Mouse (Mus musculus): ENCODE measurements around the gene Rab17. TPM values are rescaled to one million over a fixed set of nuclear protein-coding genes. Genes with fewer than 3 reads are reported as not detected.
A peak's percentile ranks its signal among the peaks of the same experiment; 100 is the strongest.

Rab17 gene
- total RNA-seq, 2 experiments from 2014 or later: 0.59 TPM; not detected in 1

DNA sequence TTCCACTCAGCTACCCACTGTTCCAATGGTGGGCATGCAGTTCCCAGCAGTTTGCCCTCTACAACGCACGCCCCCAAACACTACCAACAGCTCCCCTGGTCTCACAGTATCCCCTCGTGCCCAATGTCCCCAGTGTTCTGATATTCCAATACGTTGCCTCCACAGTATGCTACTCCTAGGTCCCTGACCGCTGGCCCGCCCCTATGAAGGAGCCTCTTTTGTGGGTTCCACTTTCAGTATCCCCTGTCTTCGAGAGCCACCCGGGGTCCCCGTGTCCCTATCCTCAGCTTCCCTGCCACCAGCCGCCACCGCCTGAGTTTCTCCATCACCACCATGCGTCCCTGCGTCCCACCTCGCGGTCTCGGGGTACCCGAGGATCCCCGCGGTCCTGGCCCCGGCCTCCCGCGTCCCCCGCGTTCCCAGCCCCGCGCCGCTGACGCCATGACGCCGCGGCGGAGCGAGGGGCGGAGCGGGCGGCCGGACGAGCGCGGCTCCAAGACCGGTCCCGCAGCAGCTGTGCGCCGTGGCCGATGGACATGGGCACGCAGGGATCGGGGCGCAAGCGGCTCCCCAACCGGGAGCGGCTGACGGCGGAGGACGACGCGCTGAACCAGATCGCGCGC lies 28.9 kb upstream of the Rab17 start, which contains the start of gene Lrrfip1:
TSS of gene Lrrfip1 (plus strand) at position 470 of the 623 bp plus-strand sequence.
- DNase-seq (ENCODE audit: low spot score in 2 of 2): peak in 1 of 2 experiments; percentile 60
- intact Hi-C loops (cut with DNase I): no loop called here

DNA sequence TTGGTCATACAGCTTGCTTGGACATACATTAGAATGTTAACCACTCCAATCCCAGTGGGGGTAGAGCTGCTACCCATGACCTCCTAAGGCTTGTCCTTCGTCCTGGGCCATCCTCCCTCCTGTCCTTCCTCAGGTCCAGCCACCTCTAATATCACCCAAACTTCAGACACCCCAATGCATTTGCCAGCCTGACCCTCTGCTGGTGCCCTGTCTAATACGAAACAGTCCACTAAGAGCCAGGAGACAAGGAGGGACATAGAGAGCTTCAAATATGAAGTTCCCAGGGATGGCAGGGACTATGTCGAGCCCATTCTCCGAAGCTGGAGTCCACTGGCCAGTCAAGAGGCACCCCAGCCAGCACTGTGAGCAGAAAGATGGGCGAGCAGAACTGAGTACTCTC lies 28.2 kb upstream of the Rab17 start:
- intact Hi-C loops (cut with DNase I): no loop called here
- no peak for DNase-seq (ENCODE audit: low spot score in 2 of 2)

DNA sequence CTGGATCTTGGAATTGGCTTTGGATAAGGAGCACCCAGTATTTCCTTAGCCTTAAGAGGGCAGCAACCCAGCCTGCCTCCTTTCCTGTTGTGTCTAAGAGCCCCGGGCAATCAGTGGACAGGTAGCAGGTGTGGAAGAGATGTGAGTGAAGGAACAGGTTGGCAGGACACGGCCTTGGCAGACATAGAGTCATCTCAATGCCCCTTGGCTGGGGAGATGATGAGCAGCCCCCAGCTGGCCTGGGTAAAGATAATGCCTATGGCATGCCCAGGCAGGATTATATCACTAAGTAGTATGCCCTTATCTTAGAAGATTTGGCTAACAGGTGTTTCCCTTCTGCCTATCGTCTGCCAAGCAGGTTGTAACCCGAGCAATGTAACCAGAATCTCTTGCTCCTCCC lies 27.7 kb upstream of the Rab17 start:
- intact Hi-C loops (cut with DNase I): no loop called here
- DNase-seq (ENCODE audit: low spot score in 2 of 2): no peak

DNA sequence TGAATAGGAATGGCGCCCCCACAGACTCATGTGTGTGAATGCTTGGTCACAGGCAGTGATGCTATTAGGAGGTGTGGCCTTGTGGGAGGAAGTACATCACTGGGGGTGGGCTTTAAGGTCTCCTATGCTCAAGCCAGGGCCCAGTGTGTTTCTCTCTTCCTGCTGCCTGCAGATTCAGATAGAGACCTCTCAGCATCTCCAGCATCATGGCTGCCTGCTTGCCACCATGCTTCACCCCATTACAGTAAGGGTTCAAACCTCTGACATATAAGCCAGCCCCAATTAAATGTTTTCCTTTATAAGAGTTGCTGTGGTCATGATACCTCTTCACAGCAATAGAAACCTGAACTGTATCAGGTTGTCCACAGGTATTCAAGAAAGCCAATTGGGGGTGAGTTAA lies 26.5 kb upstream of the Rab17 start:
- DNase-seq (ENCODE audit: low spot score in 2 of 2): no peak

DNA sequence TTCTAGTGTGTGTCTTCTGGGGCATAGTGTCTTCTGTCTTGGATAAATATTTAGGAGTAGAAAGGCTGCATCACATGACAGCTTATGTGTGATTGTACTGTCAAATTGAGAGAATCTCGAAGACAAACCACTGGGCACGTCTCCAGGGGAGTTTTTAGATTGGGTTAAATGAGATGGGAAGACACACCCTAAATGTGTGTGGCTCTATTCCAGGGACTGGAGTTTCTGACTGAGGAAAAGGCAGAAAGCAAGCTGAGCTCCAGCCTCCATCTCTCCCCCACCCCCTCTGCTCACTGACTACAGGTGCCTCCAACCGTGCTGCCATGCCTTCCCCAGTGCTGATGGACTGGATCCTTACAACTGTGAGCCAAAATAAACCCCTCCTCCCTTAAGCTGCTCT lies 11.9 kb upstream of the Rab17 start:
- intact Hi-C loops (cut with DNase I): no loop called here
- peak; percentile 30 to 70 for DNase-seq (ENCODE audit: low spot score in 2 of 2)

More for the DNA sequence above, 26.5 kb upstream of the Rab17 start:
- intact Hi-C loops (cut with DNase I): no loop called here

DNA sequence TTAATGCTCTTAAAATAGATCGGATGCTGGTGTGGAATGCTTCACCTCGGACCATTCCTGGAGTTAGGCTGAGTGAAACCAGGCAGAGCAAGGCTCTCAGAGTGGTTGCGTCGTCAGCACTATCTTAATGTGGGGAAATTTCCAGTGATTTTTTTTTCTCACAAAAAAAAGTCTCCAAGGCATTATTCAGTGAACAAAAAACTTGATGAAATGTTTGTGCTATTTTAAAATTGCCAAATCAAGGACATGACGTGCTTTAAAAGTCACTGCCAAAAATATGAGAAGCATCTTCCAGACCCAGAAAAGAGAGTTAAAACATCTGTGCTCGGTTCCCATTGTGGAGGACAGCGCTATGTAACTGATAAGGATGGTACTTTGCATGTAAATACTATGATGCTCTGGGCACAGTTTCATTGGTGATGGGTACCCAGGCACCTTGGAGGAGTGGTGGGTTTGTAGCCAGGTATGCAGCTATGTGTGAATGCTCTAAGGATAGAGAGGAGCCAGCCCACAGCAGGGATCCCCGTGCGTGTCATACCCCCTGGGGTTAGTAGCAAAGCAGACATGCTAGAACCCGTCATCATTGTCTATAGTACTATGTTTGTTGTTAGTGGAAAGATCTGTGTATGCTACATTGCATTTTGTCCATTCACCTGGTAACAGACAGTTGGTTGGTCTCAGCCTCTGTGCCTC lies 11.3 kb upstream of the Rab17 start:
- peak in 1 of 2 experiments; percentile 64 for DNase-seq (ENCODE audit: low spot score in 2 of 2)
- intact Hi-C loops (cut with DNase I): no loop called here

DNA sequence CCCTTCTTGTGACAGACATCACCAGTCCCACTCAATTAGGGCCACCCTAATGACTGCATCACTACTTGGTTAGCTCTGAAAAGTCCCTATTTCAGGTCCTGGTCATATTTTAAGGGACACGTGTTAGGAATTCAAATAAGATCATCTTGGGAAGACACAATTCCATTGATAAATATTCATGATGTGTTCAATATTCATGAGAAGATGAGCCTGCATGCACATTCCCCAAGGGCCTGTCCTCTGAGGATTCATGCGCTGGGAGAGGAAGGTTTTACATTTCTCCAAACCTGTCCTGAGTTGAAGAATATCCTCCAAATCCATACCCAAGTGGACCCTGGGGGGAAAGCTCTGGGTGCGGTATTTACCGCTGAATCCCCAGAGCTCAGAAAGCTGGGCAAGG lies 6.5 kb upstream of the Rab17 start:
- intact Hi-C loops (cut with DNase I): no loop called here

DNA sequence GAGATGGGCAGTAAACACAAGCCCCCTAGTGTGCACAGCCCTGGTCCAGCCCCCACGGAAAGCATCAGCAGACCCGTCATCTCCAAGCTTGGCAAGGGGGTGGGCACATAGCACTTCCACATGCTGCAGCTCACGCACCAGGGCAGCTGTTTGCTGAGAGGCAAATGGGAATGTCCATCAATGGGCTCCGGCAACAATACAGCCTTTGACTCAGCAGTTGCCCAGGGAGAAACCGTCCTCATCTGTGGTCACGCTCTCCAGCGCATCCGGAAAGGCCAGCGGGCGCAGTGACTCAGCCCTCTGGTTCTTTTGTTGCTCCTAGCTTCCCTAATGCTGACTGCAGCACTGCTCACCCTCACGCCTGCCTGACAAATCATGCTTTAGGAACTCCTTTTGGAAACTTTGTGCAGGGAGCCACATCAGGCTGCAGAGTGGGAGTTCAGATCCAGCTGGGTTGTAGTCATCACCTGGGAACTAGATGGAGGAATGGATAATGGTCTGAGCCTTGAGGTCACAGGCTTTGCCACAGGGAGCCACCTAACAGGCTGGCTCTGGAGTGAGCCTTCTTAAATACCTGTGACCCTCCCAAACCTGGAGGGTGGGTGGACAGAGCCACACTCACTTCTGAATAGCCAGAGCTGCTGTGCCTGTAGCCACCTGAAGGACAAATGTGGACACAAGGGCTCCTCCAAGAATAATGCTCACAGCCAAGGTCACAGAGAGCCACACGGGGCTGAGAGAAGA lies 5.6 kb upstream of the Rab17 start:
- intact Hi-C loops (cut with DNase I): loop anchor here (5.0 kb wide), 1 partner anchor 262 kb away; no protein-coding TSS in a partner anchor
- peak; percentile 69 to 79 for DNase-seq (ENCODE audit: low spot score in 2 of 2)

More for the DNA sequence above, 6.5 kb upstream of the Rab17 start:
- DNase-seq (ENCODE audit: low spot score in 2 of 2): no peak

DNA sequence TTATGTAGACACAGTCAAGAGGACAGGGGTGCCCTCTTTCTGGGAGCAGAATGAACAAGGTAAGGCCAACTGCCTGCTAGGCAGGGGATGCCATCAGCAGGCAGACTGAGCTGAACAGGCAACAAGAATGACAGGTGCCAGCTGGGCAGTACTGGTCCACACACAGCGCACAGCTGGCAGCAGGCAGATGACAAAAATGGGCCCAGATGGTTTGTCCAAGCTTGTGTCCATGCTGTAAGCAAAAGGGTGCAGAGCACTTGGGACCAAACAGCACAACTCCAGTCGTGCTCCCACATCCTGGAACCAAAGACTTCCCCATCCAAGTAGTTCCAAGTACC lies 4.1 kb upstream of the Rab17 start:
- intact Hi-C loops (cut with DNase I): loop anchor here (1.0 to 5.0 kb wide), 2 partner anchors 126 to 264 kb away; no protein-coding TSS in a partner anchor
- DNase-seq (ENCODE audit: low spot score in 2 of 2): no peak

DNA sequence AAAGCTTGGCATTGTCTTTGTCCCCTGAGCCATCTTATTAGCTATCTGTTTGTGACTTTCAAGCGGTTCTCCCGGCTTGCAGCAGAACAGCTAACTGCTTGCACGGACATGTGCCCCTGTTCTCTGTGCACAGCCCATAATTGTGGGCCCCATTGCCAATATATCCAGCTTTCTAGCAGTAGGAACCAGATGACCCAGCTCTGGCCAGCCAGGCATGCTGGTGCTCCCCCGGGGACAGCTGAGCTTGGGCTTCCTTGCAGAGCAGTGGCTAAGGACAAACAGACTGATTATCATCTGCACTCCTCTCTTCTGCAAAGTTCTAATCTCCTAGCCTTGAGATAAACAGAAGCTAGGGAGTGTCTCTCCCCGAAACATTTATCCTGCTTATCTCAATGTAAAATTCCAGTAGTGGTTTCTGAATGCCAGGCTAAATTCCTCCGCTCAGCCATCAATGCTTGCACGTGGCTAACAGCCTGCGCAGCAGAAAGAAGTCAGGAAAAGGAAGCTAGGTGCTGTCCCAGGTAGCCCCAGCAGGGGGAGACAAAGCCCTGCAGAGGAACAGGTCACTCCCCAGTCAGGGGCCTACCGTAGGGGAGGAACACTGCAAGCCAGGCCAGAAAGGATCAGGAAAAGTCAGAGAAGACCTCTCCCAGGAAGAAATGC lies 3.6 kb upstream of the Rab17 start:
- peak; percentile 93 to 97 for DNase-seq (ENCODE audit: low spot score in 2 of 2)
- intact Hi-C loops (cut with DNase I): loop anchor here (1.0 to 5.0 kb wide), 2 partner anchors 126 to 264 kb away; no protein-coding TSS in a partner anchor

DNA sequence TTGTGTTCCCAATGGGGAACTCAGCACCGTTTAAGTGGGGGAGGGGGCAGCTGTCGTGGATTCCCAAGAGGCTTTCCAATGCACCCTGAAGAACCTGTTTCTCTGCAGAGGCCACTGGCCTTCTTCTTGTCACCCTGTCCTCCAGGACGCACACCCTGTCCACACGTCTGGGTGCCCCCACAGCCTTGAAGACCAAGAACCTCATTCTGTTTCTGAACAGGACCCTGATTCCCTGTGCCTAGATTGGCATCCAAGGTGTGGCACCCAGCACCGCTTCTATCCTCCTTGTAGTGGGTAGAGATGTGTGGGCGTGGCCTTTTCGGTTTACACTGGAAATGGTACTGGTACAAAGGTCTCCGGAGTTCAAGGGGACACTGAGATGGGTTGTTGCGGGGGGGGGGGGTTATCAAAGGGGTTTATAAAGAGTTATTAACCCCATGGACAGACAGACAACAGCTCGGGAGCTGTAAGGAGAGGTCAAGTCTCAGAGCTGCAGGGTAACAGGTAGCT lies 475 bp upstream of the Rab17 start:
- DNase-seq (ENCODE audit: low spot score in 2 of 2): no peak
- intact Hi-C loops (cut with DNase I): loop anchor here (5.0 kb wide), 1 partner anchor 267 kb away; no protein-coding TSS in a partner anchor

DNA sequence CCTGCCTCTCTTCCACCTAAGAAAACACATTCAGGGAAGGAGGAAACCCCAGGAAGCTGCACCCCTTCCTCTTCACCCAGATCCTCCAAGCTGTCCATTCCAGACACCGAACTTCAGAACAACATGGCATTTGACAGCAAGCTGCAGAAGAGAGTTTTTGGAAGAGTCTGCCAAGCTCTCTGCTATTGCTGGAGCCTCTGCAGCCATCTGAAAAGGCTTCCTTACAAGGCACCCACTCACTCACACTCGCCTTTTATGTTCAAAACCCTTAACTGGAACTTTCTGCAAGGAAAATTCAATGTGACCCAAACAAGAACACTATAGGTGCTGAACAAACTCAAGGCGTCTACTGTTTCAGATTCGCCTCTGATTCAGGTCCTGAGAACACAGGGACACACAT lies 812 bp downstream of the Rab17 start:
- intact Hi-C loops (cut with DNase I): no loop called here
- DNase-seq (ENCODE audit: low spot score in 2 of 2): peak in 1 of 2 experiments; percentile 47

DNA sequence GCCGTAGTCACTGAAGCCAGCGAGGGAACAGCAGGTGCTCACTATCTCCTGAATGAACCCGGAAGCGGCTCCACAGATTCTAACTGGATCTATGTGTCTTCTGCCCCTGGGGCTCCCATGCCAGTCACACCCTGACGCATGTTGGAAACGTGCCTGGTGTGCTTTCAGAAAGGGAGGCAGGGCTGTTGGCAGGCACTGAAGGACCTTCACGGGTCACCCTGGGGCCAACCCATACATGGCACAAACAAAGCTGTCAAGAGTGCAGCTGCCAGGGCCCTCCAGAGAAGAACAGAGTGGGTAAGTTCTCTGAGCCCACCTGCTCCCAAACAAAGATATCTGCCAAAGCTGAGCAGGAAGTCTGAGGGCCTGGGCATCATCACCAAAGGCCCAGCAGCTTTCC lies 1.9 kb downstream of the Rab17 start:
- no peak for DNase-seq (ENCODE audit: low spot score in 2 of 2)
- intact Hi-C loops (cut with DNase I): no loop called here

DNA sequence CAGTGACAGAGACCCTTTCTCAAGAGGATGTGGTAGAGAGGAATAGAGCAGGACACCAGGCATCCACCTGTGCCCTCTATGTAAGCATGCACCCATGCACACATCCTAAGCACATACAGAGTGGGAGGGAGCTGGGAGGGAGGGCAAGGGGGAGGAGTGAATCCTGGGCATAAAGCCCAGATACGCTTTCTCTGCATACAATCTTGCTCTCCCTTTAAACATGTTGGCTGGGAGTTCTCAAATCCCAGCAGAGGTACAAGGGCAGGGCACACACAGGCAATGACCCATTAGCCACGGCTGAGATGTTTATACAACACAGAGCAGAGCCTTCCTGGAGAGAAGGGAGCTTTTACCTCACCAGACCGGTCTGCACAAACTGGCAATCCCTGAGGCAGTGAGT lies 6.5 kb downstream of the Rab17 start:
- intact Hi-C loops (cut with DNase I): no loop called here
- no peak for DNase-seq (ENCODE audit: low spot score in 2 of 2)

DNA sequence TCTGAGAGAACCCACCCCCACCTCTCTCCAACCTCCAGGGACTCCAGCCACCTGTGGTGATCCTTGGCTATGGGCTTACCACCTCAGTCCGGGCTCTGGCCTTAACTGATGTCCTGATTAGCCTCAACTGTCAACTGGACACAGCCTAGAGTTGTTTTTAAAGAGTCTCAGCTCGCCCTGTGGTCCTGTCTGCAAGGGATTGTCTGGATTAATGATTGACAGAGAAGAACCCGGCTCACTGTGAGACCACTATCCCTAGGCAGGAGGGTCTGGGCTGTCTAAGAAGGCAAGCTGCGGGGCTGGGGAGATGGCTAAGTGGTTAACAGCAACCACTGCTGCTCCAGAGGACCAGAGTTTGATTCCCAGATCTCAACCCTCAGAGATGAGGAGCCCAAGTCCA lies 6.9 kb downstream of the Rab17 start:
- intact Hi-C loops (cut with DNase I): no loop called here
- DNase-seq (ENCODE audit: low spot score in 2 of 2): no peak

DNA sequence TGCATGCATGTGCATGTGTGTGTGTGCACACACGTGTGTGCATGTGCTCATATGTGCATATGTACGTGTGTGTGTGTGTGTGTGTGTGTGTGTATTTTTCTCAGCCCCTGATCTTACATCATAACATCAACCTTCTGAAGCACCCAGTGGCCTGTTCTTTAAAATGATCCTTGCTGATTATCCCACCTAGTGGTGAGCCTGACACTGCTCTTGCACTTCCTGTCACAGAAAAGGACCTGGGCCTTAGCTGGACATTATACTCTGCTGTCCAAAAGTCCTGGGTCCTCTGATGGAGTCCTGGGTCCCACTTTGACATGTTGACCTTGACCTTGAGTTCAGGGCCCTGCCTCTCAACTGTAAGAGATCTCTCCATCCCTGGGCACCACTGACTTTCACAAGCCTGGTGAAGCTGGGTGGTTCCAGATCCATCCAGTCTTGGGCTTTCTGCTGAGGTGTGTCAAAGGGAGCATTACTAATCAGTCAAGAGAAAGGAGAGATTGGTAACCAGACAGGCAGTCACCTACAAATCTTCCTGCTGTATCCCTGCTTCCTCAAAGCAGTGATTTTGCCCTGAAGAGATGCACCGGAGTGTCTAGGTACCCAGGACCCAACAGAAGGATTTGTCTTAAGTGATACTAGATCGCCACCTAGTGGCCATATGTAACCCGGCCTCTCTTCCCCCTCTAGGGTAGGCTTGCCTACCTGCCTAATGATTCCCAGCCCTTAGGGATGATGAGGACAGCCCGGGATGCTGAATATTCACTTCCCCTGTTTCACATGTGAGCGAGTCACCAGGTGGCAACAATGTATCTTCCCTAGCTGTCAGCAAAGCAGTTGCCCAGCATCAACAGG lies 13.0 kb downstream of the Rab17 start:
- intact Hi-C loops (cut with DNase I): loop anchor here (1.0 to 10.0 kb wide), 4 partner anchors 28 to 354 kb away; partner anchors contain the start of genes Col6a3 and Cops8
- peak; percentile 82 to 87 for DNase-seq (ENCODE audit: low spot score in 2 of 2)

DNA sequence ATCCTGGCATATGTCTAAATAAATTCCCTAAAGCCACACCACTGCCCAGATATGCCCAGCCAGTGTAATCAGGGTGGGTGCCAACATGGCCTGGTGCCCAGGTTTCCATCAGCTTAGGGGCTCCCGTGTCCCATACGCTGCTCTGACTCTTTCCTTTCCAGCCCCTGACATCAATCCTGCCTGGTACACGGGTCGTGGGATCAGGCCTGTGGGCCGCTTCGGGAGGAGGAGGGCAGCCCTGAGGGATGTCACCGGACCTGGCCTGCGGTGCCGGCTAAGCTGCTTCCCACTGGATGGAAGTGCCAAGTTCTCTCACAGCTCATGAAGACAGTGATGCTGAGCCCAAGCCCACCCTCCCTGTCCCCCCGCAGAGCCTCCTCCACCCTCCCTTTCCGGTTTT lies 15.8 kb downstream of the Rab17 start:
- intact Hi-C loops (cut with DNase I): loop anchor here (10.0 kb wide), 1 partner anchor 109 kb away; the partner anchor contains the start of gene Col6a3

DNA sequence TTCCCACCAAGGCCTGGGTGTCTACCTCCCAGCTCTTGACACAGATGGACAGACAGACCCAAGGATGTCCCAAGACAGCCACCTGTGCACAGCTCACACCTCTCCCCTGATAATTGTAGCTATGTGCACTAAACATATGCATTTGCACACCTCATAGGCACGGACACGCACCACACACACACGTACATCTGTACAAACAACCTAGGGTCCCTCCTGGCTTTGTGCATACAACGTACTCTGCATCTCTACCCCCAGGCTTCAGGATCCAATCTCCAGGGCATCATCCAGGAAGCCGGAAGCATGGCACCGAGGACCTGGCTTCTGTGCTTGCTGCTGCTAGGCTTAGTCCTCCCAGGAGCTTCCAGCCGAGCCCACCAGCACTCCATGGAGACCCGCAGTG lies 16.7 kb downstream of the Rab17 start, which contains the start of gene Prlh:
TSS of gene Prlh (plus strand) at position 301 of the 400 bp plus-strand sequence.
- intact Hi-C loops (cut with DNase I): loop anchor here (10.0 kb wide), 1 partner anchor 108 kb away; the partner anchor contains the start of gene Col6a3
- no peak for DNase-seq (ENCODE audit: low spot score in 2 of 2)

More for the DNA sequence above, 15.8 kb downstream of the Rab17 start:
- DNase-seq (ENCODE audit: low spot score in 2 of 2): no peak

Data from left cerebral cortex, postnatal 14 days (tissue).